Mouse (Mus musculus) myocyte (in vitro differentiated cells): ENCODE measurements around the gene Inhbe. TPM values are rescaled to one million over a fixed set of nuclear protein-coding genes. Genes with fewer than 3 reads are reported as not detected.

ENCODE experiments used
- H3K27me3 ChIP-seq: one replicate; pipeline ENCODE4 v1.6.1; 2011; ENCODE audit not compliant: control insufficient read depth, insufficient read depth, insufficient read length
- H3K36me3 ChIP-seq: one replicate; pipeline ENCODE4 v1.6.1; 2011; ENCODE audit not compliant: control insufficient read depth, insufficient read depth
- H3K4me2 ChIP-seq: one replicate; pipeline ENCODE4 v1.6.1; 2011; ENCODE audit warnings: low read depth, control low read depth
- H3K4me3 ChIP-seq: one replicate; pipeline ENCODE4 v1.5.1; 2011; ENCODE audit warnings: mild to moderate bottlenecking, control low read depth, moderate library complexity
- H3K79me2 ChIP-seq: one replicate; pipeline ENCODE4 v1.6.1; 2011; ENCODE audit not compliant: control insufficient read depth, insufficient read depth
- H3ac ChIP-seq: one replicate; pipeline ENCODE4 v1.6.1; 2011; ENCODE audit not compliant: control insufficient read depth, insufficient read length
- CEBPB ChIP-seq: IDR thresholded peaks from 2 replicates; pipeline ENCODE4 v1.6.1; 2011; ENCODE audit warnings: mild to moderate bottlenecking, moderate library complexity; ENCODE audit not compliant: poor library complexity, insufficient read depth, severe bottlenecking
- E2F4 ChIP-seq: IDR thresholded peaks from one replicate; pipeline ENCODE4 v1.6.1; 2011; ENCODE audit warnings: mild to moderate bottlenecking, control low read depth, moderate library complexity; ENCODE audit not compliant: insufficient read depth
- MYOD1 ChIP-seq, 3 experiments: IDR thresholded peaks; one replicate each; pipeline ENCODE4 v1.6.1; 2011; ENCODE audit warnings: control low read depth in 2 of 3, low read depth in 2 of 3, mild to moderate bottlenecking in 2 of 3, moderate library complexity in 1 of 3; ENCODE audit not compliant: insufficient read length in 2 of 3, control insufficient read depth in 1 of 3
- MYOG ChIP-seq, 3 experiments: IDR thresholded peaks; one replicate each; pipeline ENCODE4 v1.6.1; 2011; ENCODE audit warnings: control low read depth in 2 of 3, low read depth in 2 of 3, mild to moderate bottlenecking in 2 of 3; ENCODE audit not compliant: insufficient read length in 2 of 3, control insufficient read depth in 1 of 3, insufficient read depth in 1 of 3
- POLR2A ChIP-seq: IDR thresholded peaks from one replicate; pipeline ENCODE4 v1.6.1; 2011; ENCODE audit warnings: low read depth, mild to moderate bottlenecking, control low read depth, moderate library complexity; ENCODE audit not compliant: insufficient read length
- POLR2AphosphoS2 ChIP-seq: IDR thresholded peaks from one replicate; pipeline ENCODE4 v1.6.1; 2011; ENCODE audit warnings: low read depth, control low read depth; ENCODE audit not compliant: insufficient read length
- REST ChIP-seq: IDR thresholded peaks from one replicate; pipeline ENCODE4 v1.6.1; 2011; ENCODE audit warnings: mild to moderate bottlenecking, control low read depth, moderate library complexity; ENCODE audit not compliant: insufficient read depth, insufficient read length
- SRF ChIP-seq: IDR thresholded peaks from one replicate; pipeline ENCODE4 v1.6.1; 2011; ENCODE audit warnings: low read depth; ENCODE audit not compliant: control insufficient read depth, insufficient read length
- TCF12 ChIP-seq: IDR thresholded peaks from one replicate; pipeline ENCODE4 v1.6.1; 2011; ENCODE audit warnings: mild to moderate bottlenecking, control low read depth; ENCODE audit not compliant: poor library complexity, insufficient read depth, severe bottlenecking
- TCF3 ChIP-seq: IDR thresholded peaks from one replicate; pipeline ENCODE4 v1.6.1; 2011; ENCODE audit warnings: low read depth, control low read depth; ENCODE audit not compliant: insufficient read length
- USF1 ChIP-seq: IDR thresholded peaks from one replicate; pipeline ENCODE4 v1.6.1; 2011; ENCODE audit warnings: low read depth, mild to moderate bottlenecking, control low read depth, moderate library complexity
- polyA plus RNA-seq: library from polyadenylated mRNA; unstranded; fragments of >200 nt; fragmentation: generic; extraction: Trizol; gene quantifications from one replicate; pipeline ENCODE4 v1.2.1, GENCODE M21; 2012; ENCODE audit warnings: missing spikeins

The Inhbe gene
- 0.10 TPM for polyA plus RNA-seq

- H3K4me2 ChIP-seq, result peak within 1 kb of the TSS; percentile 51
- peaks cover 22% of the 10 kb centered on the region for H3K27me3 ChIP-seq
- TF ChIP-seq POLR2AphosphoS2 (no peak), MYOD1 (IDR thresholded peaks at IDR 0.05; ENCODE audit: control insufficient read depth in 1 of 3, insufficient read length in 2 of 3, low read depth in 2 of 3) (peak in 1 of 3 experiments; percentile 21), SRF (no peak)
- H3K79me2 ChIP-seq, result no peaks in the 10 kb centered on the region
- no peak within 1 kb of the TSS for H3ac ChIP-seq
- H3K4me3 ChIP-seq, result no peak within 1 kb of the TSS
- no peaks in the 10 kb centered on the region for H3K36me3 ChIP-seq
These were observed at the start of gene Inhbe for GRCm38 (mm10) chr10:127353909-127354895. Inhbe (minus strand) TSS chr10:127354411.

DNA sequence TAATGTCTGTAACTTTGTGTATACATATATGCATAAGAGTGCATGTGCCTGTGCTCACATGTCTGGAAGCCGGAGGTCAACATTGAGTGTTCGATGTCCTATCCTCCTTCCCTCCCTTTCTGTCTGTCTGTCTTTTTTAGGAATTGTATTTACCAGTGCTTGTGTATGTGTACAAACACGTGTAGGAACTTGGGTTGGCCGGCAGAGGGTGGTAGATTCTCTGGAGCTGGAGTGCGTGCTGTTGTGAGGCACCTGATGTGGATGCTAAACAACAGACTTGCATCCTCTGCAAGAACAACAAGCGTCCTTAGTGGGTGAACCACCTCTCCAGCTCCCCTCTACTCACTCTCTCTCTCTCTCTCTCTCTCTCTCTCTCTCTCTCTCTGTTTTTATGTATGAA is 37.6 kb upstream of the Inhbe start:
- H3ac ChIP-seq, result no peak overlapping the region
- TF ChIP-seq REST (no peak), POLR2A (no peak)
- no peak overlapping the region for H3K4me2 ChIP-seq
- H3K36me3 ChIP-seq, result peaks cover 18% of the 10 kb centered on the region
- H3K79me2 ChIP-seq, result peaks cover 26% of the 10 kb centered on the region
- no peak overlapping the region for H3K4me3 ChIP-seq
- no peaks in the 10 kb centered on the region for H3K27me3 ChIP-seq

DNA sequence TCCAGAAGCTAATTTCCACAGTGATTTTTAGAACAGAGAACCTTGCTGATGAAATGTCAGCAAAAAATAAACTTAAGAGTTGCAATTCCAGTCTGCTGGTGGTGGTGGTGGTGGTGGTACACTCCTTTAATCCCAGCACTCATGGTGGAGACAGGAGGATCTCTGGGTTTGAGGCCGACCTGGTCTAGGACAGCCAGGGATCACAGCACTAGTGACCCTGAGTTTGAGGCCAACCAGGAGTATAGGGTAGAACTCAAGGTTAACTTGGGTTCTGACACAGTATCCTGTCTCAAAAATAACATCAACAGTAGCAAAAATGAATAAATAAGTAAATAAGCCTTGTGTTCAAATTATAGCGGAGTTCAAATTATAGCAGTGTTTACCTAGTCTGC is 27.5 kb upstream of the Inhbe start:
- H3K4me3 ChIP-seq, result peak overlapping the region; percentile 58
- H3K4me2 ChIP-seq, result peak overlapping the region; percentile 95
- TF ChIP-seq POLR2AphosphoS2 (no peak), MYOD1 (IDR thresholded peaks at IDR 0.05; ENCODE audit: control insufficient read depth in 1 of 3, insufficient read length in 2 of 3, low read depth in 2 of 3) (no peak), E2F4 (no peak)
- no peaks in the 10 kb centered on the region for H3K27me3 ChIP-seq
- H3K79me2 ChIP-seq, result peaks cover 57% of the 10 kb centered on the region
- H3K36me3 ChIP-seq, result no peaks in the 10 kb centered on the region
- peak overlapping the region; percentile 82 for H3ac ChIP-seq

- peak overlapping the region; percentile 82 for H3ac ChIP-seq
- TF ChIP-seq MYOG (IDR thresholded peaks at IDR 0.05; ENCODE audit: control insufficient read depth in 1 of 3, insufficient read depth in 1 of 3, insufficient read length in 2 of 3, low read depth in 2 of 3), result peak in 1 of 3 experiments; percentile 45
- peak; percentile 66 for TF ChIP-seq POLR2A
- TF ChIP-seq USF1, result no peak
- no peak for TF ChIP-seq SRF
- TF ChIP-seq CEBPB, result no peak
- TF ChIP-seq MYOD1 (IDR thresholded peaks at IDR 0.05; ENCODE audit: control insufficient read depth in 1 of 3, insufficient read length in 2 of 3, low read depth in 2 of 3), result peak in 1 of 3 experiments; percentile 60
- no peak for TF ChIP-seq TCF3
- TF ChIP-seq TCF12, result no peak
- peak overlapping the region; percentile 58 for H3K4me3 ChIP-seq
- peaks cover 50% of the 10 kb centered on the region for H3K79me2 ChIP-seq
- H3K27me3 ChIP-seq, result no peaks in the 10 kb centered on the region
- H3K36me3 ChIP-seq, result no peaks in the 10 kb centered on the region
- H3K4me2 ChIP-seq, result peak overlapping the region; percentile 95
These were observed 26.8 kb upstream of the Inhbe start for GRCm38 (mm10) chr10:127380767-127381742.

DNA sequence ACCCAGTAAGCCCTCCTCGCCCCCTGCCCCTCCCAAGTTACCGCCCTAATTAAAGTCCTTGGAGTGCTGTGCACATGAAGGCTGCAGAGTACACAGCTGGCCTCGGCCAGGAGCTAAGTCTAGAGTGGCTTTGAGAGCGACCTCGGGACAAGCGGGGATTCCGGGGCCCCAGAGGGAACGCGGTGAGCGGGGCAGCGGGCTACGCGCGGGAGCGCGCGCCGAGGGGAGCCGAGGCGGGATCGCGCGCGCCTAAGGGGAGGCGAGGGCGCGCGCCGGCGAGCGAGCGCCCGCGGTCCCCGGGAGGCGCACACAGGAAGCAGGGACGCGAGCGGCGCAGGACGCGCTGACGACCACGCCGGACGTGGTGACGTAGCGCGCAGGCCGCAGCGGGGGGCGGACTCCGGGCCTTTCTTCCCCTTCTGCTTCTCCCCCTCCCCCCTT is 26.1 kb upstream of the Inhbe start, which contains the start of gene R3hdm2:
TSS of gene R3hdm2 (plus strand) at position 77 of the 441 bp plus-strand sequence.
- H3K4me3 ChIP-seq, result peak within 1 kb of the TSS; percentile 58

More for the DNA sequence above, 26.1 kb upstream of the Inhbe start, which contains the start of gene R3hdm2:
- H3ac ChIP-seq, result peak within 1 kb of the TSS; percentile 82
- no peaks in the 10 kb centered on the region for H3K36me3 ChIP-seq
- TF ChIP-seq POLR2A (peak; percentile 79), REST (no peak), MYOD1 (IDR thresholded peaks at IDR 0.05; ENCODE audit: control insufficient read depth in 1 of 3, insufficient read length in 2 of 3, low read depth in 2 of 3) (peak in 1 of 3 experiments; percentile 1), POLR2AphosphoS2 (peak; percentile 89), USF1 (no peak)
- H3K79me2 ChIP-seq, result peaks cover 42% of the 10 kb centered on the region
- H3K27me3 ChIP-seq, result no peaks in the 10 kb centered on the region
- peak within 1 kb of the TSS; percentile 96 for H3K4me2 ChIP-seq
